Mouse (Mus musculus): ENCODE measurements around the gene Larp1b.

DNA sequence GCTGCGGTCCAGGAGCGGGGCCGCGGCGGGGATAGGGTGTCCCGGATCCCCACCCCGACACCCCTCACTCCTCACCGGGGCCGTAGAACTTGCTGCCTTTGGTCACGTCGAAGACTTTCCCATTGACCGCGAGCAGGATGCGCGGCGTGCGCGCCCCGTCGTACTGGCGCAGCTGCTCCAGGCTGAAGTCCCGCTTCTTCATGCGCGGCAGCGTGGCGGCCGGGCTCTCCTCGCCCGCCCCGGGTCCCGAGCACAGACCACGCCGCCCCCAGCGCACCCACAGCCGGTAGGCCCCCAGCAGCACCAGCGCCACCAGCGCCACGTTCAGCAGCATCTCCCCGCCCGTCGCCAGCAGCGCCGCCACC, 132.9 kb downstream of the Larp1b start:
- TF ChIP-seq POLR2A (IDR thresholded peaks at IDR 0.05; ENCODE audit: low read depth, low read length) = no peak
- TF ChIP-seq CTCF (IDR thresholded peaks at IDR 0.05; ENCODE audit: extremely low read depth, insufficient read length, insufficient replicate concordance, low read depth, low read length) = no peak

Data from small intestine, adult 2 months (tissue).